Mouse (Mus musculus) ES-Bruce4 (cell line): ENCODE results near the gene Gcn1l1.

Experiments used
- CTCF ChIP-seq: IDR thresholded peaks from one replicate; pipeline ENCODE4 v1.8.1; 2011; ENCODE audit warnings: low read depth, low read length
- EP300 ChIP-seq: IDR thresholded peaks from 2 replicates; pipeline ENCODE4 v1.6.1; 2011; ENCODE audit warnings: low read depth, low read length; ENCODE audit not compliant: insufficient read depth
- POLR2A ChIP-seq: IDR thresholded peaks from one replicate; pipeline ENCODE4 v1.8.1; 2011; ENCODE audit warnings: low read length; ENCODE audit not compliant: insufficient read depth

DNA sequence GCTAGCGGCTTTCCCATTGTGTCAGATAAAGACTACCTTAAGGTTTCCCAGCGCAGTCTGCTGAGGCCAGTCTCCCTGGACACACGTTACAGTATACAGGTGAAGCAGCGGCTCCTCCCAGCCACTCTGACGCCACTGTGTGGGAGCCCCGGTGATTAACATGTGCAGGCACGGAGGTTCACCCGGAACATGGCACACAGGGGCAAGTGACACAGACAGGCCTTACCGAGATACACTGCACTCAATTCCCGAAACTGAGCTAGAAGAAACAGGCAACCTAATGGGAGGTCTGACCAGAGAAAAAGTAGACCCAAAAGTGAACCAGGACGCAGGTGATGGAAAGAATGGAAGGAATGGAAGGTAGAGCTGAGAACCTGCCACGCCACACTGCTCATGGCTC lies 88.7 kb downstream of the Gcn1l1 start:
- TF ChIP-seq CTCF (no peak), POLR2A (no peak), EP300 (no peak)
